Mouse (Mus musculus) left cerebral cortex, postnatal 10 days (tissue): ENCODE results near the gene Fam122b. TPM values are rescaled to one million over a fixed set of nuclear protein-coding genes. Genes with fewer than 3 reads are reported as not detected.

Experiments used
- DNase-seq, 2 experiments: peaks; one replicate each; pipeline ENCODE4 v3.0.0; 2021 to 2022; ENCODE audit warnings: low spot score in 2 of 2, mixed read lengths in 1 of 2; ENCODE audit errors: extremely low spot score in 1 of 2
- intact Hi-C: fragments of 180-260 bp; cut with DNase I; formaldehyde crosslinking; loops from one replicate; pipeline ENCODE4 v1.15.1; 2025
- total RNA-seq, 2 experiments: library from RNA; stranded (reverse); gene quantifications; 2 replicates each; pipeline ENCODE4 v1.2.3; 2021

Gene Fam122b
- total RNA-seq, 2 experiments from 2014 or later: 3.2 to 3.4 TPM

DNA sequence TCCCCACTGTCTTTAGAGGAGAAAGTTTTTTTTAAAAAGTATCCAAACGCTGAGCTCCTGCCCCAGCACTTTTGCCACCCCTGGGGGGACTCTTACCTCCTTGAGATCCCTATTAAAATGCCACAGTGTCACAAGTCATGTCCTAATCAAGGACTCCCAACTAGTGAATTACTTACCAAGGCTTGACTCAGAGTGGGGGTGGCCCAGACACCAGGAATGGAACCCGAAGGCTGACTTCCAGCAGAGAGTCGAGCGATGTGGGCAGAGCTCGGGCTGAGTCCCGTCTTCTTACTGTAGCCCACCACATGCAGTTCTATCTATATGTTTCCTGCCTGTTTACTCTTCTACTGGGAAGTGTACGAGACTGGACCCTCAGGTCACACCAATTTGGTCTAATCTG lies 60.2 kb downstream of the Fam122b start:
- DNase-seq: no peak

GRCm38 (mm10) chrX:53204690-53205311 lies 64.8 kb downstream of the Fam122b start:
- DNase-seq: no peak
- intact Hi-C loops: no loop called here

More for the DNA sequence above, 60.2 kb downstream of the Fam122b start:
- intact Hi-C loops: no loop called here

- no peak for DNase-seq
- intact Hi-C loops: no loop called here
These were observed 68.0 kb downstream of the Fam122b start for GRCm38 (mm10) chrX:53201616-53202015.

DNA sequence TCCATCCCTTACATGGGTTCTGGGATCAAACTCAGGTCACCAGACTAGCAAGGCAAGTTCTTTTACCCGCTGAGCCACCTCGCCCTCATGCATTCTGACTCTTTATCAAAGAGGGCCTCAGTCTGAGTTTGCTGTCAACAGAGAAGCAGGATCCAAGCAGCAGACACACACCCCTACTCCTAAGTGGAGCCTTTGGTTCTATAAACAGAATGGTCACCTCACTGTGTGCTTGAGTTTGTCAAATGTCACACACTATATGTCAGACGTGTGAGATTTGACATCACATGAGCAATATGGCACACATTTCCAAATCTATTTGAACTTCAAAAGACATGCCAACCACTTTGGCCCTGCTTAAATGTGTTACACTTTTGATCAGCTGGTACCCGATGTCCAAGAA lies 71.9 kb downstream of the Fam122b start:
- intact Hi-C loops: no loop called here
- no peak for DNase-seq

GRCm38 (mm10) chrX:53196392-53196791 lies 73.2 kb downstream of the Fam122b start:
- intact Hi-C loops: no loop called here
- DNase-seq: no peak

Other genes starting within 250 kb of the Fam122b start
- not detected for gene Plac1, start 29.7 kb downstream of the Fam122b start, total RNA-seq
- gene Fam122c, start 3.6 kb upstream of the Fam122b start, total RNA-seq: not detected
- 10 to 100 TPM; 15.5 to 15.6 TPM for gene Mospd1, start 100.7 kb upstream of the Fam122b start, total RNA-seq
- not detected for gene Etd, start 165.1 kb upstream of the Fam122b start, total RNA-seq